Mouse (Mus musculus) left cerebral cortex, adult 9 months (tissue): ENCODE measurements at regions not wholly inside any gene's neighbourhood (a gene's known extent, or its start where the extent isn't known, plus 50 kb on each side); places are given as distances from the start of the nearest gene placed in this dataset.

Experiments used
- DNase-seq, 2 experiments: peaks; one replicate each; pipeline ENCODE4 v3.0.0; 2022; ENCODE audit warnings: low spot score in 2 of 2

- DNase-seq: no peak
Observed at GRCm38 (mm10) chr6:91573487-91573886, 57.8 kb downstream of the Lsm3 start.

- no peak for DNase-seq
Observed at GRCm38 (mm10) chr6:91574414-91574813, 58.7 kb downstream of the Lsm3 start.

- DNase-seq: peak in 1 of 2 experiments; percentile 71
Observed at GRCm38 (mm10) chr6:91575662-91576364, 60.1 kb downstream of the Lsm3 start.

- peak; percentile 75 to 78 for DNase-seq
Observed at GRCm38 (mm10) chr6:91576906-91577305, 61.2 kb downstream of the Lsm3 start.

- DNase-seq: no peak
Observed at GRCm38 (mm10) chr6:91579666-91580065, 63.9 kb downstream of the Lsm3 start.

- no peak for DNase-seq
Observed at GRCm38 (mm10) chr6:91580607-91581006, 64.9 kb downstream of the Lsm3 start.

GRCm38 (mm10) chr6:91582338-91582737, 66.6 kb downstream of the Lsm3 start:
- no peak for DNase-seq

- DNase-seq: no peak
Observed at GRCm38 (mm10) chr6:91583346-91583745, 67.6 kb downstream of the Lsm3 start.

GRCm38 (mm10) chr6:91585543-91585942, 69.8 kb downstream of the Lsm3 start:
- no peak for DNase-seq

GRCm38 (mm10) chr6:91589181-91589580, 73.5 kb downstream of the Lsm3 start:
- DNase-seq: no peak

GRCm38 (mm10) chr6:91590395-91590794, 74.7 kb downstream of the Lsm3 start:
- no peak for DNase-seq

GRCm38 (mm10) chr6:91590806-91591571, 75.3 kb downstream of the Lsm3 start:
- DNase-seq: no peak

- DNase-seq: no peak
Observed at GRCm38 (mm10) chr6:91592651-91593050, 76.9 kb downstream of the Lsm3 start.

GRCm38 (mm10) chr6:91598942-91599341, 83.2 kb downstream of the Lsm3 start:
- DNase-seq: peak; percentile 36 to 80

- no peak for DNase-seq
Observed at GRCm38 (mm10) chr6:91600116-91600515, 83.7 kb upstream of the Slc6a6 start.

- no peak for DNase-seq
Observed at GRCm38 (mm10) chr6:91606634-91607215, 77.1 kb upstream of the Slc6a6 start.

- DNase-seq: no peak
Observed at GRCm38 (mm10) chr6:91607613-91608272, 76.1 kb upstream of the Slc6a6 start.

- DNase-seq: no peak
Observed at GRCm38 (mm10) chr6:91609671-91610070, 74.2 kb upstream of the Slc6a6 start.

GRCm38 (mm10) chr6:91615022-91615421, 68.8 kb upstream of the Slc6a6 start:
- no peak for DNase-seq

GRCm38 (mm10) chr6:91616541-91616940, 67.3 kb upstream of the Slc6a6 start:
- DNase-seq: peak in 1 of 2 experiments; percentile 33

- DNase-seq: peak; percentile 43 to 75
Observed at GRCm38 (mm10) chr6:91617031-91617596, 66.7 kb upstream of the Slc6a6 start.

GRCm38 (mm10) chr6:91617685-91618084, 66.2 kb upstream of the Slc6a6 start:
- DNase-seq: no peak
